9 mouse cellular contexts compared by ENCODE assay signal in genomic region chr3:55241730-55242421, GRCm38 (mm10). TPM values are rescaled to one million over a fixed set of nuclear protein-coding genes. Genes with fewer than 3 reads are reported as not detected.
DNase-seq lines count a peak whose midpoint lies in the region; ATAC-seq and TF ChIP-seq lines count a peak whose summit lies in the region.
"Had no signal": no experiment of that assay in that cellular context is flagged by ENCODE, and none has a peak within 500 bp of the region (broad histone marks: within the 10 kb centered on the region; RNA-seq: fewer than 3 reads in every experiment).

Gene Dclk1 (plus strand): TSS chr3:55242364.

- no peaks in the 10 kb centered on the region for H3K36me3 ChIP-seq in G1E (replicated peaks)

- no peak for ATAC-seq in G1E (ENCODE audit: extremely low read depth, insufficient number of reproducible peaks, low FRiP score, poor library complexity, severe bottlenecking)
- ATAC-seq in megakaryocyte-erythroid progenitor cell, adult 5-6 weeks (replicated peaks; ENCODE audit: low FRiP score, low TSS enrichment, poor library complexity, severe bottlenecking) = no peak

- TF ChIP-seq CTCF in G1E (IDR thresholded peaks at IDR 0.05; ENCODE audit: low read depth, low read length) = no peak
- no peak for TF ChIP-seq CTCF in bone marrow macrophage, adult 2 months (IDR thresholded peaks at IDR 0.05; ENCODE audit: low read depth, low read length)

- H3K4me3 ChIP-seq in G1E (ENCODE audit: low read depth, low read length) = peak within 1 kb of the TSS; percentile 9; the same call in 1 of the 2 replicates
- peak within 1 kb of the TSS; percentile 43 for H3K4me3 ChIP-seq in bone marrow macrophage, adult 2 months (ENCODE audit: insufficient read depth, low read length)
- H3K4me3 ChIP-seq: erythroblast, embryonic 14.5 days had no signal

- no peak for DNase-seq in G1E (ENCODE audit: low spot score)
- peak; percentile 68 to 82 for DNase-seq in heart, adult 18-20 months
- no peak for DNase-seq in layer of hippocampus, postnatal 14 days (ENCODE audit: low spot score in 2 of 2)
- peak; percentile 78 for DNase-seq in lung, postnatal 25 days (ENCODE audit: low spot score)
- DNase-seq in B cell, adult 2 months = no peak
- no peak for DNase-seq in cerebellum, adult 9-10 months

- H3K27me3 ChIP-seq in G1E (ENCODE audit: insufficient read depth, low read length) = no peaks in the 10 kb centered on the region

- H3K27ac ChIP-seq in bone marrow macrophage, adult 2 months (ENCODE audit: insufficient read depth, low read depth, low read length) = no peak within 1 kb of the TSS

- H3K9me3 ChIP-seq in G1E (replicated peaks) = peaks cover 26% of the 10 kb centered on the region

- no peak for TF ChIP-seq POLR2A in bone marrow macrophage, adult 2 months (IDR thresholded peaks at IDR 0.05; ENCODE audit: borderline replicate concordance, low read depth, low read length)

- H3K4me1 ChIP-seq in G1E (ENCODE audit: insufficient read depth, low read depth, low read length) = no peaks in the 10 kb centered on the region
- H3K4me1 ChIP-seq in bone marrow macrophage, adult 2 months (ENCODE audit: control insufficient read depth, insufficient read depth, low read length) = peaks cover 7% of the 10 kb centered on the region

RNA-seq across cellular contexts. Expression of gene Dclk1, which starts in this region (rescaled TPM):
- total RNA-seq in G1E (2014; fragmentation: Nextera tagmentation) = not detected in 2 replicates
- total RNA-seq in G1E (2017) = 0.17 and 0.55 TPM in 2 replicates
- not detected in 2 replicates for polyA plus RNA-seq in G1E (2012)
- polyA plus RNA-seq in bone marrow macrophage, adult 2 months (2012; ENCODE audit: insufficient read depth, insufficient read length, missing spikeins) = 1.0 and 1.3 TPM in 2 replicates
- total RNA-seq in heart, adult 18-20 months (2021) = 1 to 10 TPM; 4.3 to 5.8 TPM
- 100 to 1,000 TPM; 580 to 665 TPM for total RNA-seq in layer of hippocampus, postnatal 14 days (2021)
- not detected in 2 replicates for total RNA-seq in megakaryocyte-erythroid progenitor cell, adult 5-6 weeks (2014; fragmentation: Nextera tagmentation)
- not detected in 2 replicates for total RNA-seq in megakaryocyte-erythroid progenitor cell, adult 5-6 weeks (2017)
- polyA plus RNA-seq: erythroblast, embryonic 14.5 days had no signal

Comparison
In these comparisons a context has a peak if more than half of its experiments do, and no peak if none do; other contexts are left out.
1. RNA of gene Dclk1 (total RNA-seq): 580 to 665 TPM in layer of hippocampus, postnatal 14 days; 4.3 to 5.8 TPM in heart, adult 18-20 months, 0.17 to 0.55 TPM in G1E and not detected in megakaryocyte-erythroid progenitor cell, adult 5-6 weeks; every median in the first group is over 10 times any median in the second.
2. DNase-seq: peak in heart, adult 18-20 months (2 of 2) and lung, postnatal 25 days (single experiment); none in G1E (single experiment), layer of hippocampus, postnatal 14 days (0 of 2), B cell, adult 2 months (0 of 2) and cerebellum, adult 9-10 months (single experiment).